Mouse (Mus musculus): Measurements from ENCODE around the gene Usmg5. TPM values are rescaled to one million over a fixed set of nuclear protein-coding genes. Genes with fewer than 3 reads are reported as not detected.
A peak's percentile ranks its signal among the peaks of the same experiment; 100 is the strongest.

Gene Usmg5
- polyA plus RNA-seq, 1 experiment from 2014 or later, result 2,224 TPM

DNA sequence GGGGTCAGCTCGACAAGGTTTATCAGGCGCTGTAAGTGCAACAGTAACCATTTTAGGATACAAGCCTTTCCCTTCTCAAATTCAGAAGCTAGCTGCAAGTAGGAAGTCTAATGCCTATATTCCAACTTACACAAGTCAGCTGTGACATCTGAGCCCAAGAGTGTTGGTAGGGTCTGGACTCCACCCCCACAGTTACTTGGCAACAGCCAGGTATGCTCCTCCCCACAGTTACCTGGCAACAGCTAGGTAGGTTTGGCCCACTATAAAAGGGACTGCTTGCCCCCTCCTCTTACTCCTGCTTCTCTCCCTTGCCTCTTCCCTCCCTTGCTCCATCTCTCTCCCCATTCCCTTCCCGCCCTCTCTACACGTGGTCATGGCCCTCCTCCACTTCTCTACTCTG, 41.4 kb downstream of the Usmg5 start:
- Histone ChIP-seq H3K9me3 (replicated peaks; ENCODE audit: control insufficient read depth, low read length) (no peaks in the 10 kb centered on the region), H3K27ac (ENCODE audit: low read length) (no peak overlapping the region), H3K36me3 (ENCODE audit: control insufficient read depth, insufficient read depth) (peaks cover 14% of the 10 kb centered on the region), H3K4me2 (ENCODE audit: low read depth, low read length) (peak overlapping the region; percentile 82; the same call in 1 of the 2 replicates), H3K27me3 (ENCODE audit: control insufficient read depth, insufficient read depth, low read length) (no peaks in the 10 kb centered on the region), H3K9ac (ENCODE audit: low read length) (no peak overlapping the region), H3K4me3 (ENCODE audit: low read length) (no peak overlapping the region), H3K4me1 (ENCODE audit: control insufficient read depth, insufficient read depth, low read length) (peaks cover 11% of the 10 kb centered on the region)
- no peak for ATAC-seq (replicated peaks; ENCODE audit: extremely low read depth, insufficient read depth, low FRiP score)
- 63% methylated on average over 4 of the region's 4 CpGs for WGBS

DNA sequence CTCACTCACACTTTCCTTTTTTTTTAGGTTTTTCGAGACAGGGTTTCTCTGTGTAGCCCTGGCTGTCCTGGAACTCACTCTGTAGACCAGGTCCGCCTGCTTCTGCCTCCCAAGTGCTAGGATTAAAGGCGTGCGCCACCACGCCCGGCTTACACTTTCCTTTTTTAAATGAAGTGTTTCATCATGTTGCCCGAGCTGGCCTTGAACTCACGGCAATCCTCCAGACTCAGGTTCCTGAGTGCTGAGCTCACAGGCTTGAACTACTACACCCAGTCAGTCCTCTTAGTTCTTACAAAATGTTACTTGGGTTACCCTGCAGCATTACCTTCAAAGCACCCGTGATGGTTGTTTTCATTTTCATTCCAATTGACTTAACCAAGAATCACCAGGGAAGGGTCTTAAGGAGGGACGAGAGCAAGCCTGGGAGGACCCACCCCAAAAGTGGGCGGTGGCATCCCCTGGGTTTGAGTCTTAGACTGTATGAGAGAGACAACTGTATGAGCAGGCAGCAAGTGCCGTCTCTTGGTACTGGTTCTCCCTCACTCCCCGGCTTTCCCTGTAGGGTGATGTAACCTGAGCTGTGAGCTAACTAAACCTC, 43.1 kb downstream of the Usmg5 start:
- Histone ChIP-seq H3K4me2 (ENCODE audit: low read depth, low read length) (no peak overlapping the region), H3K4me1 (ENCODE audit: control insufficient read depth, insufficient read depth, low read length) (peaks cover 11% of the 10 kb centered on the region), H3K9ac (ENCODE audit: low read length) (no peak overlapping the region), H3K27ac (ENCODE audit: low read length) (no peak overlapping the region), H3K9me3 (replicated peaks; ENCODE audit: control insufficient read depth, low read length) (no peaks in the 10 kb centered on the region), H3K36me3 (ENCODE audit: control insufficient read depth, insufficient read depth) (peaks cover 14% of the 10 kb centered on the region), H3K27me3 (ENCODE audit: control insufficient read depth, insufficient read depth, low read length) (no peaks in the 10 kb centered on the region), H3K4me3 (ENCODE audit: low read length) (no peak overlapping the region)
- ATAC-seq (replicated peaks; ENCODE audit: extremely low read depth, insufficient read depth, low FRiP score), result no peak
- 82% methylated on average over 13 of the region's 13 CpGs for WGBS

DNA sequence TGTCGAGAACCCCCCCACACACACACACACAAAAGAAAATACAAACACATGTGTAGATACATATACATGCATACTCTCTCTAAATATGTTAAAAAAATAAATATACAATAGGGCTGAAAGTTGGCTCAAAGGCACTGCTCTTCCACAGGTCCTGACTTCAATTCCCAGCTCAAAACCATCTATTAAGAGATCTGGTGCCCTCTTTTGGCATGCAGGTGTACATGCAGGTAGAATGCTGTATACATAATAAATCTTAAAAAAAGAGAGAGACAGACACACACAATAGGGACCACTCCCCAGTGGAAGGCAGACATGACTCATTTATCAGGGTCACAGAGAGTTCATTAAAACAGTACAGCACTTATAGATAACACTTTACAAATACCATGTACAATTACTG, 44.1 kb downstream of the Usmg5 start:
- Histone ChIP-seq H3K9me3 (replicated peaks; ENCODE audit: control insufficient read depth, low read length) (no peaks in the 10 kb centered on the region), H3K36me3 (ENCODE audit: control insufficient read depth, insufficient read depth) (peaks cover 14% of the 10 kb centered on the region), H3K27ac (ENCODE audit: low read length) (no peak overlapping the region), H3K4me1 (ENCODE audit: control insufficient read depth, insufficient read depth, low read length) (peaks cover 11% of the 10 kb centered on the region), H3K4me2 (ENCODE audit: low read depth, low read length) (no peak overlapping the region), H3K9ac (ENCODE audit: low read length) (no peak overlapping the region), H3K27me3 (ENCODE audit: control insufficient read depth, insufficient read depth, low read length) (no peaks in the 10 kb centered on the region), H3K4me3 (ENCODE audit: low read length) (no peak overlapping the region)
- 92% methylated on average over 1 of the region's 1 CpGs for whole genome bisulfite sequencing
- no peak for ATAC-seq (replicated peaks; ENCODE audit: extremely low read depth, insufficient read depth, low FRiP score)

DNA sequence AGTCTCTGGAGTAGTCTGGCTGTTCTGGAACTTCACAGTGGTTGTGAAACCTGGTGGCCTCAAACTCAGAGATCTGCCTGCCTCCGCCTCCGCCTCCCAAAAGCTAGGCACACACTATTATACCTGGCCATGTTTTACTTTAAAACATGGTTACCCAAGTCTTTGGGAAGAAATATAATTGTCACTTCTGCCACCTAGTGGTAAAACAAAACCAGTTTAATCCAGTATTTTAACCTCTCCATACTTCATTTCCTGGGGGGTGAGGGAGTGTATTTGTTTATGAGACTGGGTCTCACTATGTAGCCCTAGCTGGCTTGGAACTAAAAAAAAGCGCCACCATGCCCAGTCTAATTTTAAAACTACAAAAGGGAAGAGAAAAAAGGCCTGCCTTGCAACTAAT, 46.8 kb downstream of the Usmg5 start:
- Histone ChIP-seq H3K27me3 (ENCODE audit: control insufficient read depth, insufficient read depth, low read length) (no peaks in the 10 kb centered on the region), H3K4me3 (ENCODE audit: low read length) (no peak overlapping the region), H3K27ac (ENCODE audit: low read length) (no peak overlapping the region), H3K4me2 (ENCODE audit: low read depth, low read length) (no peak overlapping the region), H3K9ac (ENCODE audit: low read length) (no peak overlapping the region), H3K9me3 (replicated peaks; ENCODE audit: control insufficient read depth, low read length) (no peaks in the 10 kb centered on the region), H3K4me1 (ENCODE audit: control insufficient read depth, insufficient read depth, low read length) (no peaks in the 10 kb centered on the region), H3K36me3 (ENCODE audit: control insufficient read depth, insufficient read depth) (peaks cover 21% of the 10 kb centered on the region)
- 79% methylated on average over 3 of the region's 3 CpGs for WGBS
- ATAC-seq (replicated peaks; ENCODE audit: extremely low read depth, insufficient read depth, low FRiP score), result no peak

DNA sequence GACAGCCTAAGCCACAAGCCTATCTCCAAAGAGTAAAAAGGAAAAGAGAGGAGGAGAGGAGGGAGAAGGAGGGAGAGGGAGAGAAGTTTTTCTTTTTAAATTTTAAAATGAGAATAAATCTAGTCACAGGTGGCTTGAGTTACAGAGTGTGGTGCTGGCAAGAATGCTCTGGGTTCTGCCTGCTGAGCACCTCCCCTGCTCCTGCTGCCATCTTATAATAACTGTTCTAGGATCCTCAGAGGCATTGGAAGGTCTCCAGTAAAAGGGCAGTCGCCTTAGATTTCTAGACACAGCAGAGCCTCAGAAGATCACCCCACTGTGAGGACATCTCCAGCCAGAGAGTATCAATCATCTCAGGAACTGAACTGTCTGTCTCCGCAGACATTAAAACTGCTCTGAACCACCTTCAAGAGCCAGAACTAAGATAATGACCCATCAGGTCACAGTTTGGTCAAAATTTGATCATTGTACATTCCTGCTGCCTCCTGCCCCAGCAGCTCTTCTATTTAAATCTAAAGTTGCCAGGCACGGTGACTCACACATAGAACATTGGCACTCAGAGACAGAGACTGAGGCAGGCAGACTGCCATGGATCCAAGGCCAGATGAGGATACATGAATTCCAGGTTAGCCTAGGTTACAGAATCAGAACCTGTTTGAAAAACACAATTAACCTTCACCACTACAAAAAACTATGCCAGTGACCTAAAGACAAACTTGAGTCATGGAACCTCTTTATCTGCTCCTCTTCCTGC, 49.5 kb downstream of the Usmg5 start:
- no peak for ATAC-seq (replicated peaks; ENCODE audit: extremely low read depth, insufficient read depth, low FRiP score)
- H3K27ac ChIP-seq (ENCODE audit: low read length), result no peak overlapping the region
- no peak overlapping the region for H3K4me2 ChIP-seq (ENCODE audit: low read depth, low read length)
- H3K27me3 ChIP-seq (ENCODE audit: control insufficient read depth, insufficient read depth, low read length), result no peaks in the 10 kb centered on the region
- H3K36me3 ChIP-seq (ENCODE audit: control insufficient read depth, insufficient read depth), result peaks cover 20% of the 10 kb centered on the region
- no peak overlapping the region for H3K4me3 ChIP-seq (ENCODE audit: low read length)
- H3K4me1 ChIP-seq (ENCODE audit: control insufficient read depth, insufficient read depth, low read length), result no peaks in the 10 kb centered on the region
- WGBS, result 75% methylated on average over 3 of the region's 3 CpGs
- no peaks in the 10 kb centered on the region for H3K9me3 ChIP-seq (replicated peaks; ENCODE audit: control insufficient read depth, low read length)
- H3K9ac ChIP-seq (ENCODE audit: low read length), result no peak overlapping the region

DNA sequence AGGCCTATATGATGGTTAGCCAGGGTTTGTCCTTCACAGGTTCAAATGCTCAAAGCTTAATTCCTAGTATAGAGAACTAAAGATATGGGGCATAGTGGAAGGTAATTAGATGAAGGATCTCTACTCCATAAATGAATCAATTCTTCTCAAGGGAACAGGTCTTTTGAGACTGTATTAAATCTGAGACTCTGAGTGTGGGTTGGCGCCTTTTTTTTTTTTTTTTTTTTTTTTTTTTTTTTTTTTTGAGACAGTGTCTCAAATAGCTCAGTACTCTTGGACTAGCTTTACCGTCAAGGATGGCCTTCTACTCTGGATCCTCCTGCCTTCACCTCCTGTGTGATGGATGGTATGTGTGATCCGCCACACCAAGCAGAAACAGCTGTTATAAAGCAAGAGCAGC, 53.9 kb downstream of the Usmg5 start:
- WGBS, result 85% methylated on average over 3 of the region's 3 CpGs
- Histone ChIP-seq H3K4me1 (ENCODE audit: control insufficient read depth, insufficient read depth, low read length) (no peaks in the 10 kb centered on the region), H3K36me3 (ENCODE audit: control insufficient read depth, insufficient read depth) (peaks cover 20% of the 10 kb centered on the region), H3K9me3 (replicated peaks; ENCODE audit: control insufficient read depth, low read length) (no peaks in the 10 kb centered on the region), H3K4me2 (ENCODE audit: low read depth, low read length) (no peak overlapping the region), H3K4me3 (ENCODE audit: low read length) (no peak overlapping the region), H3K27me3 (ENCODE audit: control insufficient read depth, insufficient read depth, low read length) (no peaks in the 10 kb centered on the region), H3K9ac (ENCODE audit: low read length) (no peak overlapping the region), H3K27ac (ENCODE audit: low read length) (no peak overlapping the region)
- ATAC-seq (replicated peaks; ENCODE audit: extremely low read depth, insufficient read depth, low FRiP score), result no peak

DNA sequence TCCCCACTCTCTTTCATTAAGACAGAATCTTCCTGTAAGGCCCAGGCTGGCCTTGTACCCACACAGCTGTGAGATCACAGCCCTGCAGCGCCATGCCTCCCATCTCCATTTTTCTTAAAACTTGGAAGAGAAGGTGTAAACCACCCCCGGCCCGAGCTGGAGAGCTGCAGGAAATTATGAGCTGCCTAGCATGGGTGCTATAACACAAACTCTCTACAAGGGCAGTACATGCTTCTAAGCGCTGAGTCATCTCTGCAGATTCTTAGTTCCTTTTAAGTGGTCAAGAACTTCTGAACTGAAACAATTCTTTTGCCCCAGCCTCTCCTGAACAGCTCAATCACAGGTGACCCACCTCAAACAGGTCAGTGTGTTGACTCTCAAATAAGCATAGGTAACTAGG, 55.5 kb downstream of the Usmg5 start:
- Histone ChIP-seq H3K27me3 (ENCODE audit: control insufficient read depth, insufficient read depth, low read length) (no peaks in the 10 kb centered on the region), H3K9ac (ENCODE audit: low read length) (no peak overlapping the region), H3K4me2 (ENCODE audit: low read depth, low read length) (no peak overlapping the region), H3K36me3 (ENCODE audit: control insufficient read depth, insufficient read depth) (peaks cover 19% of the 10 kb centered on the region), H3K27ac (ENCODE audit: low read length) (no peak overlapping the region), H3K4me3 (ENCODE audit: low read length) (no peak overlapping the region), H3K9me3 (replicated peaks; ENCODE audit: control insufficient read depth, low read length) (no peaks in the 10 kb centered on the region), H3K4me1 (ENCODE audit: control insufficient read depth, insufficient read depth, low read length) (no peaks in the 10 kb centered on the region)
- WGBS, result 85% methylated on average over 4 of the region's 4 CpGs
- ATAC-seq (replicated peaks; ENCODE audit: extremely low read depth, insufficient read depth, low FRiP score), result no peak

Other genes starting within 250 kb of the Usmg5 start
- gene Ina, start 75.9 kb downstream of the Usmg5 start, polyA plus RNA-seq (2015; fragmentation: Nextera tagmentation; extraction: Ambion mirVana), result 0.37 and 0.41 TPM in 2 replicates
- 136 and 142 TPM in 2 replicates for gene Nt5c2, start 75.5 kb downstream of the Usmg5 start, polyA plus RNA-seq (2015; fragmentation: Nextera tagmentation; extraction: Ambion mirVana)
- 8.0 and 8.2 TPM in 2 replicates for gene Pcgf6, start 39.7 kb downstream of the Usmg5 start, polyA plus RNA-seq (2015; fragmentation: Nextera tagmentation; extraction: Ambion mirVana)
- gene Taf5, start 22.9 kb downstream of the Usmg5 start, polyA plus RNA-seq (2015; fragmentation: Nextera tagmentation; extraction: Ambion mirVana), result 2.7 and 3.3 TPM in 2 replicates
- gene Pdcd11, start 121 bp upstream of the Usmg5 start, polyA plus RNA-seq (2015; fragmentation: Nextera tagmentation; extraction: Ambion mirVana), result 4.9 and 5.0 TPM in 2 replicates
- gene Calhm2, start 47.6 kb upstream of the Usmg5 start, polyA plus RNA-seq (2015; fragmentation: Nextera tagmentation; extraction: Ambion mirVana), result 5.2 and 5.6 TPM in 2 replicates
- not detected in 2 replicates for gene Calhm1, start 53.6 kb upstream of the Usmg5 start, polyA plus RNA-seq (2015; fragmentation: Nextera tagmentation; extraction: Ambion mirVana)
- not detected in 2 replicates for gene Calhm3, start 67.1 kb upstream of the Usmg5 start, polyA plus RNA-seq (2015; fragmentation: Nextera tagmentation; extraction: Ambion mirVana)
- 1.4 and 1.7 TPM in 2 replicates for gene Neurl1a, start 88.2 kb upstream of the Usmg5 start, polyA plus RNA-seq (2015; fragmentation: Nextera tagmentation; extraction: Ambion mirVana)

Data from heart, embryonic 16.5 days (tissue).